Mouse (Mus musculus) heart, postnatal 0 days (tissue): ENCODE measurements around the gene Smpx. TPM values are rescaled to one million over a fixed set of nuclear protein-coding genes. Genes with fewer than 3 reads are reported as not detected.

Experiments
- ATAC-seq: fragments of 200-750 bp; cut with Nextera tagmentation; 2 replicates; pipeline ENCODE4 v1.8.0; 2017; ENCODE audit warnings: low read depth, moderate number of reproducible peaks, moderate library complexity; ENCODE audit not compliant: insufficient read depth
- DNase-seq: peaks from one replicate; pipeline ENCODE4 v3.0.0-alpha.2; 2016; ENCODE audit warnings: low spot score
- H3K27ac ChIP-seq: fragments of 300-500 bp; sonication (generic); 2 replicates; pipeline ENCODE4 v1.5.1; 2014; ENCODE audit warnings: low read depth, mild to moderate bottlenecking
- H3K27me3 ChIP-seq: fragments of 300-500 bp; sonication (generic); 2 replicates; pipeline ENCODE4 v1.6.1; 2014; ENCODE audit warnings: low read length, mixed read lengths; ENCODE audit not compliant: control insufficient read depth, insufficient read depth
- H3K36me3 ChIP-seq: fragments of 300-500 bp; sonication (generic); replicated peaks from 2 replicates; pipeline ENCODE4 v1.6.1; 2014; ENCODE audit warnings: low read length, mixed read lengths; ENCODE audit not compliant: control insufficient read depth, insufficient read depth
- H3K4me1 ChIP-seq: fragments of 300-500 bp; sonication (generic); 2 replicates; pipeline ENCODE4 v1.6.1; 2014; ENCODE audit warnings: antibody characterized with exemption; ENCODE audit not compliant: control insufficient read depth, insufficient read depth
- H3K4me2 ChIP-seq: fragments of 300-500 bp; sonication (generic); 2 replicates; pipeline ENCODE4 v1.6.1; 2014; ENCODE audit warnings: low read depth, mild to moderate bottlenecking, low read length, moderate library complexity
- H3K4me3 ChIP-seq: fragments of 300-500 bp; sonication (generic); 2 replicates; pipeline ENCODE4 v1.5.1; 2014; ENCODE audit warnings: low read depth, low read length
- H3K9ac ChIP-seq: fragments of 300-500 bp; sonication (generic); replicated peaks from 2 replicates; pipeline ENCODE4 v1.6.1; 2014; ENCODE audit warnings: low read depth, low read length, mixed read lengths
- H3K9me3 ChIP-seq: fragments of 300-500 bp; sonication (generic); replicated peaks from 2 replicates; pipeline ENCODE4 v1.6.1; 2016; ENCODE audit warnings: low read length; ENCODE audit not compliant: control insufficient read depth
- CTCF ChIP-seq: IDR thresholded peaks from 2 replicates; pipeline ENCODE4 v1.5.1; 2016; ENCODE audit warnings: antibody characterized with exemption, control low read depth, low read depth
- EP300 ChIP-seq: IDR thresholded peaks from 2 replicates; pipeline ENCODE4 v1.6.1; 2016; ENCODE audit warnings: antibody characterized with exemption, low read depth
- WGBS: fragments of 180-500 bp; shearing (Covaris S2); extraction: QIAGEN DNeasy Blood & Tissue Kit; methylation state at CpG from one replicate; pipeline ENCODE4 v1.1.7; 2014; 5-methylcytosine and 5-hydroxymethylcytosine counted together
- polyA plus RNA-seq: library from polyadenylated mRNA; unstranded; fragments of >200 nt; fragmentation: Nextera tagmentation; extraction: Ambion mirVana; gene quantifications from 2 replicates; pipeline ENCODE4 v1.2.1, GENCODE M21; 2015
- total RNA-seq: library from RNA; depleted of rRNA; stranded (reverse); fragments of >200 nt; gene quantifications from 2 replicates; pipeline ENCODE4 v1.2.3, GENCODE M21; 2014; ENCODE audit warnings: low replicate concordance; rRNA removed

Gene Smpx
- total RNA-seq, result 579 and 691 TPM in 2 replicates
- polyA plus RNA-seq, result 1,168 and 1,205 TPM in 2 replicates

- Histone ChIP-seq H3K4me3 (peak within 1 kb of the TSS; percentile 56), H3K4me2 (peak within 1 kb of the TSS; percentile 56), H3K27me3 (no peaks in the 10 kb centered on the region), H3K4me1 (no peaks in the 10 kb centered on the region), H3K27ac (peak within 1 kb of the TSS; percentile 96), H3K36me3 (no peaks in the 10 kb centered on the region), H3K9ac (peak within 1 kb of the TSS; percentile 64), H3K9me3 (no peaks in the 10 kb centered on the region)
- WGBS, result 23% methylated on average over 8 of the region's 8 CpGs
- DNase-seq (peak; percentile 64), ATAC-seq (peak; percentile 86)
- TF ChIP-seq CTCF (no peak), EP300 (no peak)
Observed at GRCm38 (mm10) chrX:157698862-157699261, at the start of gene Smpx. Smpx (plus strand) TSS chrX:157698910.

- no peak overlapping the region for H3K4me3 ChIP-seq
- H3K9me3 ChIP-seq, result no peaks in the 10 kb centered on the region
- TF ChIP-seq EP300, result no peak
- TF ChIP-seq CTCF, result no peak
- H3K36me3 ChIP-seq, result no peaks in the 10 kb centered on the region
- no peak overlapping the region for H3K27ac ChIP-seq
- H3K27me3 ChIP-seq, result no peaks in the 10 kb centered on the region
- no peak overlapping the region for H3K4me2 ChIP-seq
- no peaks in the 10 kb centered on the region for H3K4me1 ChIP-seq
- DNase-seq, result no peak
- H3K9ac ChIP-seq, result no peak overlapping the region
- no peak for ATAC-seq
Observed at GRCm38 (mm10) chrX:157655047-157655446, 43.7 kb upstream of the Smpx start.

GRCm38 (mm10) chrX:157657356-157657755 is 41.4 kb upstream of the Smpx start:
- ATAC-seq, result no peak
- Histone ChIP-seq H3K4me3 (no peak overlapping the region), H3K4me1 (no peaks in the 10 kb centered on the region)

GRCm38 (mm10) chrX:157671820-157672219 is 26.9 kb upstream of the Smpx start:
- ATAC-seq, result no peak
- no peak overlapping the region for H3K4me2 ChIP-seq
- WGBS, result 68% methylated on average over 2 of the region's 2 CpGs

More at GRCm38 (mm10) chrX:157657356-157657755, 41.4 kb upstream of the Smpx start:
- Histone ChIP-seq H3K36me3 (no peaks in the 10 kb centered on the region), H3K4me2 (no peak overlapping the region), H3K27ac (no peak overlapping the region), H3K27me3 (no peaks in the 10 kb centered on the region), H3K9ac (no peak overlapping the region), H3K9me3 (no peaks in the 10 kb centered on the region)
- no peak for DNase-seq
- TF ChIP-seq CTCF (no peak), EP300 (no peak)

GRCm38 (mm10) chrX:157674667-157675350 is 23.9 kb upstream of the Smpx start:
- H3K9me3 ChIP-seq, result no peaks in the 10 kb centered on the region
- no peaks in the 10 kb centered on the region for H3K27me3 ChIP-seq
- H3K4me3 ChIP-seq, result no peak overlapping the region
- H3K9ac ChIP-seq, result no peak overlapping the region
- H3K27ac ChIP-seq, result no peak overlapping the region
- no peak overlapping the region for H3K4me2 ChIP-seq
- WGBS, result 67% methylated on average over 3 of the region's 3 CpGs
- ATAC-seq (no peak), DNase-seq (no peak)
- TF ChIP-seq EP300, result no peak
- TF ChIP-seq CTCF, result no peak
- no peaks in the 10 kb centered on the region for H3K4me1 ChIP-seq
- no peaks in the 10 kb centered on the region for H3K36me3 ChIP-seq

More at GRCm38 (mm10) chrX:157671820-157672219, 26.9 kb upstream of the Smpx start:
- no peak for TF ChIP-seq CTCF
- no peak for TF ChIP-seq EP300
- Histone ChIP-seq H3K27ac (no peak overlapping the region), H3K9me3 (no peaks in the 10 kb centered on the region), H3K4me3 (no peak overlapping the region), H3K9ac (no peak overlapping the region), H3K27me3 (no peaks in the 10 kb centered on the region), H3K4me1 (no peaks in the 10 kb centered on the region), H3K36me3 (no peaks in the 10 kb centered on the region)
- DNase-seq, result no peak

- no peak for TF ChIP-seq EP300
- TF ChIP-seq CTCF, result no peak
- Histone ChIP-seq H3K9me3 (no peaks in the 10 kb centered on the region), H3K4me1 (no peaks in the 10 kb centered on the region), H3K4me2 (no peak overlapping the region), H3K36me3 (no peaks in the 10 kb centered on the region), H3K9ac (no peak overlapping the region), H3K4me3 (no peak overlapping the region), H3K27ac (no peak overlapping the region), H3K27me3 (no peaks in the 10 kb centered on the region)
- WGBS, result 58% methylated on average over 4 of the region's 4 CpGs
- DNase-seq, result no peak
- no peak for ATAC-seq
Observed at GRCm38 (mm10) chrX:157691186-157691585, 7.5 kb upstream of the Smpx start.
